Mouse (Mus musculus): ENCODE data around the gene Pld2. TPM values are rescaled to one million over a fixed set of nuclear protein-coding genes. Genes with fewer than 3 reads are reported as not detected.
"Not testable (repeated sequence)": the region's sequence is repeated elsewhere in the genome, so short reads cannot be mapped to it uniquely, and the experiment has no call there.

Gene Pld2
- polyA plus RNA-seq, 1 experiment from 2014 or later, result 3.4 TPM

- peak overlapping the region; percentile 84 for H3K9ac ChIP-seq (ENCODE audit: low read depth, low read length)
- no peaks in the 10 kb centered on the region for H3K27me3 ChIP-seq (replicated peaks; ENCODE audit: control insufficient read depth, insufficient read depth, low read length)
- peak overlapping the region; percentile 84 for H3K4me2 ChIP-seq
- H3K4me3 ChIP-seq (ENCODE audit: low read depth, low read length), result peak overlapping the region; percentile 84
- no peaks in the 10 kb centered on the region for H3K9me3 ChIP-seq (ENCODE audit: control insufficient read depth, low read length)
- 0% methylated on average over 23 of the region's 31 CpGs for WGBS
- peak overlapping the region; percentile 80 for H3K27ac ChIP-seq (ENCODE audit: low read depth, low read length)
- DNase-seq (ENCODE audit: low spot score) (no peak), ATAC-seq (replicated peaks; ENCODE audit: low FRiP score) (peak; percentile 13)
- peaks cover 23% of the 10 kb centered on the region for H3K4me1 ChIP-seq (replicated peaks; ENCODE audit: control insufficient read depth, insufficient read depth, low read length)
- H3K36me3 ChIP-seq (ENCODE audit: control insufficient read depth, insufficient read depth, low read length), result no peaks in the 10 kb centered on the region
Observed at GRCm38 (mm10) chr11:70562995-70563469, 23.2 kb downstream of the Pld2 start.

- peak overlapping the region; percentile 84 for H3K4me2 ChIP-seq
- no peaks in the 10 kb centered on the region for H3K27me3 ChIP-seq (replicated peaks; ENCODE audit: control insufficient read depth, insufficient read depth, low read length)
- H3K27ac ChIP-seq (ENCODE audit: low read depth, low read length), result peak overlapping the region; percentile 80
- DNase-seq (ENCODE audit: low spot score), result peak; percentile 54
- H3K9ac ChIP-seq (ENCODE audit: low read depth, low read length), result peak overlapping the region; percentile 84
- peak overlapping the region; percentile 84 for H3K4me3 ChIP-seq (ENCODE audit: low read depth, low read length)
- H3K36me3 ChIP-seq (ENCODE audit: control insufficient read depth, insufficient read depth, low read length), result no peaks in the 10 kb centered on the region
- peaks cover 23% of the 10 kb centered on the region for H3K4me1 ChIP-seq (replicated peaks; ENCODE audit: control insufficient read depth, insufficient read depth, low read length)
- no peak for ATAC-seq (replicated peaks; ENCODE audit: low FRiP score)
- WGBS, result 6% methylated on average over 25 of the region's 25 CpGs
- no peaks in the 10 kb centered on the region for H3K9me3 ChIP-seq (ENCODE audit: control insufficient read depth, low read length)
Observed at GRCm38 (mm10) chr11:70563470-70564275, 23.8 kb downstream of the Pld2 start.

GRCm38 (mm10) chr11:70564276-70564873 is 24.5 kb downstream of the Pld2 start:
- no peak for ATAC-seq (replicated peaks; ENCODE audit: low FRiP score)
- H3K9ac ChIP-seq (ENCODE audit: low read depth, low read length), result peak overlapping the region; percentile 84; the same call in 1 of the 2 replicates
- H3K9me3 ChIP-seq (ENCODE audit: control insufficient read depth, low read length), result no peaks in the 10 kb centered on the region
- H3K27me3 ChIP-seq (replicated peaks; ENCODE audit: control insufficient read depth, insufficient read depth, low read length), result no peaks in the 10 kb centered on the region
- H3K36me3 ChIP-seq (ENCODE audit: control insufficient read depth, insufficient read depth, low read length), result no peaks in the 10 kb centered on the region
- H3K4me2 ChIP-seq, result peak overlapping the region; percentile 84
- H3K4me3 ChIP-seq (ENCODE audit: low read depth, low read length), result peak overlapping the region; percentile 84
- WGBS, result 40% methylated on average over 4 of the region's 4 CpGs
- 0 out of 2 replicates have a peak overlapping the region, but pooled peaks have one; percentile 80 for H3K27ac ChIP-seq (ENCODE audit: low read depth, low read length)
- H3K4me1 ChIP-seq (replicated peaks; ENCODE audit: control insufficient read depth, insufficient read depth, low read length), result peaks cover 24% of the 10 kb centered on the region
- DNase-seq (ENCODE audit: low spot score), result no peak

- 86% methylated on average over 7 of the region's 7 CpGs for WGBS
Observed at GRCm38 (mm10) chr11:70566586-70566985, 26.7 kb downstream of the Pld2 start.

GRCm38 (mm10) chr11:70570614-70571013 is 30.8 kb downstream of the Pld2 start:
- peak; percentile 78 for ATAC-seq (replicated peaks; ENCODE audit: low FRiP score)
- H3K27me3 ChIP-seq (replicated peaks; ENCODE audit: control insufficient read depth, insufficient read depth, low read length); H3K4me3 ChIP-seq (ENCODE audit: low read depth, low read length); H3K4me2 ChIP-seq; H3K9ac ChIP-seq (ENCODE audit: low read depth, low read length); DNase-seq (ENCODE audit: low spot score); H3K36me3 ChIP-seq (ENCODE audit: control insufficient read depth, insufficient read depth, low read length); H3K9me3 ChIP-seq (ENCODE audit: control insufficient read depth, low read length); H3K27ac ChIP-seq (ENCODE audit: low read depth, low read length): not testable (repeated sequence)
- H3K4me1 ChIP-seq (replicated peaks; ENCODE audit: control insufficient read depth, insufficient read depth, low read length), result peaks cover 38% of the 10 kb centered on the region
- 34% methylated on average over 1 of the region's 1 CpGs for WGBS

More at GRCm38 (mm10) chr11:70566586-70566985, 26.7 kb downstream of the Pld2 start:
- Histone ChIP-seq H3K27ac (ENCODE audit: low read depth, low read length) (no peak overlapping the region), H3K4me1 (replicated peaks; ENCODE audit: control insufficient read depth, insufficient read depth, low read length) (peaks cover 42% of the 10 kb centered on the region), H3K4me3 (ENCODE audit: low read depth, low read length) (no peak overlapping the region), H3K9ac (ENCODE audit: low read depth, low read length) (no peak overlapping the region), H3K27me3 (replicated peaks; ENCODE audit: control insufficient read depth, insufficient read depth, low read length) (no peaks in the 10 kb centered on the region), H3K36me3 (ENCODE audit: control insufficient read depth, insufficient read depth, low read length) (no peaks in the 10 kb centered on the region), H3K9me3 (ENCODE audit: control insufficient read depth, low read length) (no peaks in the 10 kb centered on the region), H3K4me2 (no peak overlapping the region)
- ATAC-seq (replicated peaks; ENCODE audit: low FRiP score) (no peak), DNase-seq (ENCODE audit: low spot score) (no peak)

GRCm38 (mm10) chr11:70571641-70572040 is 31.8 kb downstream of the Pld2 start:
- Histone ChIP-seq H3K36me3 (ENCODE audit: control insufficient read depth, insufficient read depth, low read length) (no peaks in the 10 kb centered on the region), H3K9me3 (ENCODE audit: control insufficient read depth, low read length) (no peaks in the 10 kb centered on the region), H3K27me3 (replicated peaks; ENCODE audit: control insufficient read depth, insufficient read depth, low read length) (no peaks in the 10 kb centered on the region), H3K9ac (ENCODE audit: low read depth, low read length) (no peak overlapping the region), H3K4me1 (replicated peaks; ENCODE audit: control insufficient read depth, insufficient read depth, low read length) (peaks cover 35% of the 10 kb centered on the region), H3K27ac (ENCODE audit: low read depth, low read length) (peak overlapping the region; percentile 28; the same call in 1 of the 2 replicates), H3K4me2 (peak overlapping the region; percentile 15), H3K4me3 (ENCODE audit: low read depth, low read length) (no peak overlapping the region)
- 85% methylated on average over 1 of the region's 1 CpGs for whole genome bisulfite sequencing
- DNase-seq (ENCODE audit: low spot score), result no peak
- ATAC-seq (replicated peaks; ENCODE audit: low FRiP score), result no peak

GRCm38 (mm10) chr11:70572348-70572902 is 32.6 kb downstream of the Pld2 start:
- Histone ChIP-seq H3K4me1 (replicated peaks; ENCODE audit: control insufficient read depth, insufficient read depth, low read length) (peaks cover 35% of the 10 kb centered on the region), H3K9ac (ENCODE audit: low read depth, low read length) (no peak overlapping the region), H3K27me3 (replicated peaks; ENCODE audit: control insufficient read depth, insufficient read depth, low read length) (no peaks in the 10 kb centered on the region), H3K36me3 (ENCODE audit: control insufficient read depth, insufficient read depth, low read length) (no peaks in the 10 kb centered on the region), H3K9me3 (ENCODE audit: control insufficient read depth, low read length) (no peaks in the 10 kb centered on the region), H3K4me3 (ENCODE audit: low read depth, low read length) (no peak overlapping the region), H3K27ac (ENCODE audit: low read depth, low read length) (0 out of 2 replicates have a peak overlapping the region, but pooled peaks have one; percentile 2), H3K4me2 (peak overlapping the region; percentile 15)
- WGBS, result 45% methylated on average over 5 of the region's 5 CpGs
- DNase-seq (ENCODE audit: low spot score) (no peak), ATAC-seq (replicated peaks; ENCODE audit: low FRiP score) (no peak; the same call in 1 of the 2 replicates)

GRCm38 (mm10) chr11:70573872-70574271 is 34.0 kb downstream of the Pld2 start:
- Histone ChIP-seq H3K4me2 (no peak overlapping the region), H3K4me3 (ENCODE audit: low read depth, low read length) (no peak overlapping the region), H3K4me1 (replicated peaks; ENCODE audit: control insufficient read depth, insufficient read depth, low read length) (peaks cover 35% of the 10 kb centered on the region), H3K27me3 (replicated peaks; ENCODE audit: control insufficient read depth, insufficient read depth, low read length) (no peaks in the 10 kb centered on the region), H3K9ac (ENCODE audit: low read depth, low read length) (no peak overlapping the region), H3K36me3 (ENCODE audit: control insufficient read depth, insufficient read depth, low read length) (no peaks in the 10 kb centered on the region), H3K9me3 (ENCODE audit: control insufficient read depth, low read length) (no peaks in the 10 kb centered on the region), H3K27ac (ENCODE audit: low read depth, low read length) (no peak overlapping the region)
- ATAC-seq (replicated peaks; ENCODE audit: low FRiP score) (no peak), DNase-seq (ENCODE audit: low spot score) (no peak)
- 81% methylated on average over 6 of the region's 6 CpGs for WGBS

Data from liver, embryonic 11.5 days (tissue).